Mouse (Mus musculus) midbrain, embryonic 16.5 days (tissue): ENCODE data around the gene Orai3. TPM values are rescaled to one million over a fixed set of nuclear protein-coding genes. Genes with fewer than 3 reads are reported as not detected.
"Not testable (repeated sequence)": the region's sequence is repeated elsewhere in the genome, so short reads cannot be mapped to it uniquely, and the experiment has no call there.

ENCODE experiments used
- ATAC-seq: fragments of 200-750 bp; cut with Nextera tagmentation; 2 replicates; pipeline ENCODE4 v1.8.0; 2017; ENCODE audit warnings: moderate TSS enrichment
- H3K27ac ChIP-seq: fragments of 300-500 bp; sonication (generic); 2 replicates; pipeline ENCODE4 v1.5.1; 2014; ENCODE audit warnings: mild to moderate bottlenecking, low read length, mixed read lengths
- H3K27me3 ChIP-seq: fragments of 300-500 bp; sonication (generic); 2 replicates; pipeline ENCODE4 v1.6.1; 2014; ENCODE audit warnings: low read depth, low read length, mixed read lengths; ENCODE audit not compliant: control insufficient read depth, insufficient read depth
- H3K36me3 ChIP-seq: fragments of 300-500 bp; sonication (generic); 2 replicates; pipeline ENCODE4 v1.6.1; 2014; ENCODE audit warnings: mild to moderate bottlenecking, low read length, moderate library complexity, mixed read lengths; ENCODE audit not compliant: control insufficient read depth, insufficient read depth
- H3K4me1 ChIP-seq: fragments of 300-500 bp; sonication (generic); 2 replicates; pipeline ENCODE4 v1.6.1; 2014; ENCODE audit warnings: mild to moderate bottlenecking, low read length, mixed read lengths; ENCODE audit not compliant: control insufficient read depth, insufficient read depth
- H3K4me2 ChIP-seq: fragments of 300-500 bp; sonication (generic); 2 replicates; pipeline ENCODE4 v1.6.1; 2014; ENCODE audit warnings: mild to moderate bottlenecking, low read length, mixed read lengths
- H3K4me3 ChIP-seq: fragments of 300-500 bp; sonication (generic); 2 replicates; pipeline ENCODE4 v1.5.1; 2014; ENCODE audit warnings: low read depth, mild to moderate bottlenecking, low read length, moderate library complexity, mixed read lengths
- H3K9ac ChIP-seq: fragments of 300-500 bp; sonication (generic); 2 replicates; pipeline ENCODE4 v1.6.1; 2014; ENCODE audit warnings: low read depth, low read length, mixed read lengths
- H3K9me3 ChIP-seq: fragments of 300-500 bp; sonication (generic); replicated peaks from 2 replicates; pipeline ENCODE4 v1.6.1; 2014; ENCODE audit warnings: mild to moderate bottlenecking, low read length, mixed read lengths; ENCODE audit not compliant: control insufficient read depth, poor library complexity, severe bottlenecking
- WGBS: fragments of 180-500 bp; shearing (Covaris S2); extraction: QIAGEN DNeasy Blood & Tissue Kit; methylation state at CpG from one replicate; pipeline ENCODE4 v1.1.7; 2014; 5-methylcytosine and 5-hydroxymethylcytosine counted together
- polyA plus RNA-seq: library from polyadenylated mRNA; unstranded; fragments of >200 nt; fragmentation: Nextera tagmentation; extraction: Ambion mirVana; gene quantifications from 2 replicates; pipeline ENCODE4 v1.2.1, GENCODE M21; 2015

Gene Orai3
- 8.8 TPM in 2 replicates for polyA plus RNA-seq

- no peaks in the 10 kb centered on the region for H3K9me3 ChIP-seq
- WGBS = under 1% methylated on average over 24 of the region's 24 CpGs
- peak within 1 kb of the TSS; percentile 66 for H3K27ac ChIP-seq
- peak within 1 kb of the TSS; percentile 71 for H3K4me2 ChIP-seq
- H3K4me1 ChIP-seq = peaks cover 16% of the 10 kb centered on the region
- H3K27me3 ChIP-seq = no peaks in the 10 kb centered on the region
- H3K9ac ChIP-seq = peak within 1 kb of the TSS; percentile 70
- H3K36me3 ChIP-seq = peaks cover 21% of the 10 kb centered on the region
- peak; percentile 57 for ATAC-seq
- H3K4me3 ChIP-seq = peak within 1 kb of the TSS; percentile 44
Measured at GRCm38 (mm10) chr7:127769651-127770038, at the start of gene Orai3. Gene Orai3 (plus strand): TSS chr7:127769815.

DNA sequence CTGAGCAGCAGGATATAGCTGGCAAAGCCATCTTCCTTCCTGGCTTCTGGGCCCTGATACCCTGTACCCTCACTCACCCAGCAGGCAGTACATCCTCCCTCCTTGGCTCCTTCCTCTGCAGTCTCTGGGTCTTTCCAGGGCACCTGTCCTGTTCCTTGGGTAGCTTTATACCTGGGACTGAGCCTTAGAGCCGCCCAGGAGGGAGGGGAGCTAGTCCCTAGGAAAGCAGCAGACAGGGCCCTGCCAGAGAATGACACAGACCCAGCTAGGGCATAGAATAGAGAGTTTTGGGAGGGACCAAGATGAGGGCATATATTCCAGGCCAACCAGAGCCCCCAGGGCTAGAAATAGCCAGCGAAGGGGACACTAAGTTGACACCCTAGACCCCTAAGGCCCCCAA, 44.1 kb upstream of the Orai3 start:
- Histone ChIP-seq H3K27me3 (no peaks in the 10 kb centered on the region), H3K4me3 (no peak overlapping the region), H3K9ac (no peak overlapping the region), H3K36me3 (no peaks in the 10 kb centered on the region), H3K27ac (no peak overlapping the region), H3K4me2 (no peak overlapping the region), H3K4me1 (no peaks in the 10 kb centered on the region), H3K9me3 (no peaks in the 10 kb centered on the region)
- 29% methylated on average over 2 of the region's 2 CpGs for WGBS
- no peak for ATAC-seq

DNA sequence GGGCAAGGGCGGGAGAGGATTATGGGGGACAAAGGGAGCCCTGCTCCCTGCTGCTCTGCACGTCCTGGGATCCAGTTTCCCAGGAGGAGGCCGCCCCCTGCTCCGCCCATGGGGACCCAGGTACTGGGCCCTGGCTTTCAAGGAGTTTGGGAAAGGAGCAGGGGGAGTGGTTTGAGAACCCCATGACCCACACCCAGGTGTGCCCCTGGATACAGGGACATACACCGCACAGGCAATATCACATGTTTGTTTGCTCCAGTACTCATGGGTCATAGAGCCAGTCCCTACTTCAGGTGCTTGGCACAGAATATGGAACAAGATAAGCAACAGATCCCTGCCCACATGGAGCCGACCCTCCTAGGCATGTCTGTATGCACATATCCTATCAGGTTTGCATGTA, 43.7 kb upstream of the Orai3 start:
- H3K27me3 ChIP-seq = no peaks in the 10 kb centered on the region
- no peaks in the 10 kb centered on the region for H3K4me1 ChIP-seq
- H3K27ac ChIP-seq = no peak overlapping the region
- no peaks in the 10 kb centered on the region for H3K9me3 ChIP-seq
- WGBS = 42% methylated on average over 6 of the region's 6 CpGs
- H3K9ac ChIP-seq = no peak overlapping the region
- H3K36me3 ChIP-seq = no peaks in the 10 kb centered on the region
- no peak overlapping the region for H3K4me2 ChIP-seq
- ATAC-seq = no peak
- H3K4me3 ChIP-seq = no peak overlapping the region

GRCm38 (mm10) chr7:127727898-127728297, 41.7 kb upstream of the Orai3 start:
- Histone ChIP-seq H3K27me3 (no peaks in the 10 kb centered on the region), H3K27ac (no peak overlapping the region), H3K9me3 (no peaks in the 10 kb centered on the region), H3K4me3 (no peak overlapping the region), H3K9ac (no peak overlapping the region), H3K4me1 (no peaks in the 10 kb centered on the region), H3K4me2 (no peak overlapping the region), H3K36me3 (no peaks in the 10 kb centered on the region)
- no peak for ATAC-seq
- WGBS = 84% methylated on average over 7 of the region's 7 CpGs

GRCm38 (mm10) chr7:127730170-127730569, 39.4 kb upstream of the Orai3 start:
- Histone ChIP-seq H3K9me3 (no peaks in the 10 kb centered on the region), H3K27me3 (no peaks in the 10 kb centered on the region)
- 64% methylated on average over 4 of the region's 4 CpGs for whole genome bisulfite sequencing

DNA sequence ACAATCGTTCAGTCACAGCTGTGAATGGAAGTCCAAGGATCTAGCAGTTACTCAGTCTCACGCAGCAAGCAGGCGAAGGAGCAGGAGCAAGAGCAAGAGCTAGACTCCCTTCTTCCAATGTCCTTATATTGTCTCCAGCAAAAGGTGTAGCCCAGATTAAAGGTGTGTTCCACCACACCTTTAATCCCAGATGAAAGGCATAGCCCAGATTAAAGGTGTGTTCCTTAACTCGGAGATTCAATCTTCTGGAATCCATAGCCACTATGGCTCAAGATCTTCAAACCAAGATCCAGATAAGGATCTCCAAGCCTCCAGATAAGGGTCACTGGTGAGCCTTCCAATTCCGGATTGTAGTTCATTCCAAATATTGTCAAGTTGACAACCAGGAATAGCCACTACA, 37.5 kb upstream of the Orai3 start, which contains the start of gene Ctf2:
Gene Ctf2, minus strand, starts transcription at position 101 of the 400 bp plus-strand sequence.
- ATAC-seq, H3K9ac ChIP-seq, H3K4me3 ChIP-seq, H3K9me3 ChIP-seq, H3K27ac ChIP-seq, H3K27me3 ChIP-seq, H3K4me2 ChIP-seq, H3K4me1 ChIP-seq, H3K36me3 ChIP-seq: not testable (repeated sequence)
- no CpG with 5 or more reads among the region's 5 CpGs for WGBS

More at GRCm38 (mm10) chr7:127730170-127730569, 39.4 kb upstream of the Orai3 start:
- no peak for ATAC-seq
- Histone ChIP-seq H3K27ac (no peak overlapping the region), H3K4me1 (no peaks in the 10 kb centered on the region), H3K36me3 (no peaks in the 10 kb centered on the region), H3K4me3 (no peak overlapping the region), H3K4me2 (no peak overlapping the region), H3K9ac (no peak overlapping the region)

- peaks cover 4% of the 10 kb centered on the region; the same call in 1 of the 2 replicates for H3K36me3 ChIP-seq
- H3K4me2 ChIP-seq = peak within 1 kb of the TSS; percentile 63
- peak within 1 kb of the TSS; percentile 77 for H3K27ac ChIP-seq
- H3K4me3 ChIP-seq = peak within 1 kb of the TSS; percentile 87
- peaks cover 17% of the 10 kb centered on the region for H3K4me1 ChIP-seq
- no peak for ATAC-seq
- under 1% methylated on average over 26 of the region's 26 CpGs for WGBS
- peak within 1 kb of the TSS; percentile 42; the same call in 1 of the 2 replicates for H3K9ac ChIP-seq
- H3K9me3 ChIP-seq = no peaks in the 10 kb centered on the region
- H3K27me3 ChIP-seq = no peaks in the 10 kb centered on the region
Measured at GRCm38 (mm10) chr7:127744366-127745045, 25.1 kb upstream of the Orai3 start, which contains the start of gene Fbxl19. Gene Fbxl19 (plus strand): TSS chr7:127744543.

DNA sequence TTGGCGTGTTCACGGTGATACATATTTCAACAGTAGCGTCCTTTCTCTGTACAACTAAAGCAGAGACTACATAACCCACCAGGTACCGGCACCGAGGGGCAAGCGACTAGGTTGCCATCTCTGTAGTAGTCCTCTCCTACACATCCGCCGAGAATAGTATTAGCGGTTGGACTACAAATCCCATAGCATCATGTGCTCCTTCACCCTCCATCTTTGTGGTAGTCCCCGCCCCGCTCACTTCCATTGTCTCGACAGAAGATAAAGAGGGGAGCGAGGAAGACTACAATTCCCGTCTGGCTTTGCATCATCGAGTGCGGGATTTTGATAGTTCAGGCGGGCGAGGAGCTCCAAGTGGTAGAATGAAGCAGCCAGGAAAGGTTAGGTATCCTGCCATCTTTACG, 24.4 kb upstream of the Orai3 start:
- no peaks in the 10 kb centered on the region for H3K27me3 ChIP-seq
- WGBS = under 1% methylated on average over 19 of the region's 19 CpGs
- ATAC-seq = peak; percentile 94
- peaks cover 11% of the 10 kb centered on the region; the same call in 1 of the 2 replicates for H3K36me3 ChIP-seq
- H3K9ac ChIP-seq = peak overlapping the region; percentile 42; the same call in 1 of the 2 replicates
- H3K9me3 ChIP-seq = no peaks in the 10 kb centered on the region
- H3K4me3 ChIP-seq = peak overlapping the region; percentile 87
- peak overlapping the region; percentile 63 for H3K4me2 ChIP-seq
- H3K27ac ChIP-seq = peak overlapping the region; percentile 77
- peaks cover 17% of the 10 kb centered on the region for H3K4me1 ChIP-seq
